Mouse (Mus musculus) lung, embryonic 14.5 days (tissue): ENCODE results near the gene Trim46. TPM values are rescaled to one million over a fixed set of nuclear protein-coding genes. Genes with fewer than 3 reads are reported as not detected.

Experiments
- ATAC-seq: fragments of 200-750 bp; cut with Nextera tagmentation; 2 replicates; pipeline ENCODE4 v1.8.0; 2017; ENCODE audit warnings: mild to moderate bottlenecking, moderate TSS enrichment, moderate library complexity; ENCODE audit not compliant: insufficient read depth
- DNase-seq: peaks from one replicate; pipeline ENCODE4 v3.0.0-alpha.2; 2015
- H3K27ac ChIP-seq: fragments of 300-500 bp; sonication (generic); 2 replicates; pipeline ENCODE4 v1.5.1; 2014; ENCODE audit warnings: low read depth, mild to moderate bottlenecking, moderate library complexity
- H3K27me3 ChIP-seq: fragments of 300-500 bp; sonication (generic); 2 replicates; pipeline ENCODE4 v1.6.1; 2014; ENCODE audit warnings: low read length, control low read depth; ENCODE audit not compliant: insufficient read depth
- H3K36me3 ChIP-seq: fragments of 300-500 bp; sonication (generic); 2 replicates; pipeline ENCODE4 v1.6.1; 2014; ENCODE audit warnings: control low read depth; ENCODE audit not compliant: insufficient read depth
- H3K4me1 ChIP-seq: fragments of 300-500 bp; sonication (generic); 2 replicates; pipeline ENCODE4 v1.6.1; 2014; ENCODE audit warnings: antibody characterized with exemption, control low read depth; ENCODE audit not compliant: insufficient read depth
- H3K4me2 ChIP-seq: fragments of 300-500 bp; sonication (generic); 2 replicates; pipeline ENCODE4 v1.6.1; 2014; ENCODE audit warnings: mild to moderate bottlenecking
- H3K4me3 ChIP-seq: fragments of 300-500 bp; sonication (generic); 2 replicates; pipeline ENCODE4 v1.5.1; 2014; ENCODE audit warnings: low read depth, low read length
- H3K9ac ChIP-seq: fragments of 300-500 bp; sonication (generic); 2 replicates; pipeline ENCODE4 v1.6.1; 2014
- H3K9me3 ChIP-seq: fragments of 300-500 bp; sonication (generic); 2 replicates; pipeline ENCODE4 v1.6.1; 2016; ENCODE audit warnings: low read depth, low read length, control low read depth
- CTCF ChIP-seq: IDR thresholded peaks from 2 replicates; pipeline ENCODE4 v1.5.1; 2016; ENCODE audit warnings: antibody characterized with exemption, low read depth
- WGBS: fragments of 180-500 bp; shearing (Covaris S2); extraction: QIAGEN DNeasy Blood & Tissue Kit; methylation state at CpG from one replicate; pipeline ENCODE4 v1.1.7; 2014; 5-methylcytosine and 5-hydroxymethylcytosine counted together
- polyA plus RNA-seq: library from polyadenylated mRNA; unstranded; fragments of >200 nt; fragmentation: Nextera tagmentation; extraction: Ambion mirVana; gene quantifications from 2 replicates; pipeline ENCODE4 v1.2.1, GENCODE M21; 2014

Gene Trim46
- 5.7 and 6.3 TPM in 2 replicates for polyA plus RNA-seq

DNA sequence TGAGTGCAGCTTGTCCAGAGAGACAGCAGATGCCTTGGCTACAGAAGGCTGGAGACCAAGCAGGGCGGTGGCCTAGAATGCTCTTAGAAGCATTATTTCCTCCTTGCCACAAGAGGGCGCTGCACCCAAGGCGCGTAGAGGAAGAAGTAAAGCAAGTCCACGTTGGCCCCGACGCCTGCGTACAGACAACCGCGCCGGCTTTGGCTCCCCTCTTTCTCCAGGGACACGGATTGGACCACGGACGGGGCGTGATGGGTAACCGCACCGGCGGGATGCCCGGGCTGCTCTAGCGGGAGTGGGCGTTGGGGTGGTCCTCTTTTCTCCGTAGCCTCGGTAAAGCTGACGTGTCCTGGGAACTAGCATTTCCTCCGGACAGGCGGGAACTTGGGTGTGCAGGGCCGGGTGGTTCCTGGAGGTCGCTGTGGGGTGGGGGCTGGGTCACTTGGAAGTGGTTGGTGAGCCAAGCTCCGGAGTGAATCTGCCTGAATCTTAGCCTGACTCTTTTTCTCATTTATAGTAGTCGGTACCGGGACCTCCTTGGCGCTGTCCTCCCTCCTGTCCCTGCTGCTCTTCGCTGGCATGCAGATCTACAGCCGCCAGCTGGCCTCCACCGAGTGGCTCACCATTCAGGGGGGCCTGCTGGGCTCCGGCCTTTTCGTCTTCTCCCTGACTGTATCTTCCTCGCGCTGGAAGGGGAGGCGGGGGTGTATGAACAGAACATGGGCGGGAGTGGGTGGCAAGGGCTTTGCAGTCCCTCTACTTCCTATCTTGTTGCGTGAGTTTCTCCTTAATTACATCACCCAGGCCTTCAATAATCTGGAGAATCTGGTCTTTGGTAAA lies at the start of gene Trim46:
Gene Trim46, minus strand, starts transcription at position 49 of the 840 bp plus-strand sequence.
- H3K36me3 ChIP-seq = peaks cover 12% of the 10 kb centered on the region
- H3K4me1 ChIP-seq = peaks cover 10% of the 10 kb centered on the region
- peak within 1 kb of the TSS; percentile 88 for H3K4me2 ChIP-seq
- peak; percentile 99 for TF ChIP-seq CTCF
- peaks cover 15% of the 10 kb centered on the region; the same call in 1 of the 2 replicates for H3K27me3 ChIP-seq
- under 1% methylated on average over 42 of the region's 42 CpGs for WGBS
- peak; percentile 96 for DNase-seq
- H3K9ac ChIP-seq = peak within 1 kb of the TSS; percentile 80
- H3K9me3 ChIP-seq = no peaks in the 10 kb centered on the region
- H3K4me3 ChIP-seq = peak within 1 kb of the TSS; percentile 78
- peak within 1 kb of the TSS; percentile 72 for H3K27ac ChIP-seq
- ATAC-seq = peak; percentile 72

DNA sequence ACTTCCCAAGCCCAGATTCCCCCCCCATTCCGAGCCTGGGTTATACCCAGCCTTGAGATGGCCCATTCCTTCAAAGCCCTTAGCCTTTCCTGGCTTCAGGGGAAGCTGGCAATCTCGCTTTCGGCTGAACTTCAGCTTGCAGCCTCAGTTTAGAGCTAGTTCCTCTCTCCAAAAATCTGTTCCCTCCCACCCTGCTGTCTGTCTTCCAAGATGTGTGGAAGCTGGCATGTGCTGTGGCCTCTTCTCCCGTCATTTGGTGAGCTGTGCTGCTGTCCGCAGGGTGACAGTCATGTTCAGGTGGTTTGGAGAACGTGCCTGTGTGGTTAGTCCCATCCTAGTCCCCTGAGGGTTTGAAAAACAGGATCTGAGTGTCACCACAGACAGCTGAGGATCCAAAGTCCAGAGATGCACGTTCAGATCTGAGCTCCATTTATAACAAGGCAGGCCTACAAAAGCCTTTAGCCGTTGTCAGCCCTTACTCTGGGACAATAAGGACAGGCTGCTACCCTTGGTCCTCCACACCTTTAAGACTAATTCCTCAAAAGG lies 49.6 kb upstream of the Trim46 start:
- Histone ChIP-seq H3K27me3 (no peaks in the 10 kb centered on the region), H3K9ac (no peak overlapping the region), H3K36me3 (no peaks in the 10 kb centered on the region), H3K9me3 (no peaks in the 10 kb centered on the region), H3K27ac (no peak overlapping the region), H3K4me1 (no peaks in the 10 kb centered on the region), H3K4me2 (no peak overlapping the region), H3K4me3 (no peak overlapping the region)
- ATAC-seq (no peak), DNase-seq (no peak)
- 81% methylated on average over 8 of the region's 8 CpGs for WGBS
- TF ChIP-seq CTCF = no peak

- Histone ChIP-seq H3K9ac (no peak overlapping the region), H3K27ac (no peak overlapping the region), H3K36me3 (no peaks in the 10 kb centered on the region), H3K4me3 (no peak overlapping the region), H3K27me3 (no peaks in the 10 kb centered on the region), H3K9me3 (no peaks in the 10 kb centered on the region), H3K4me2 (no peak overlapping the region), H3K4me1 (no peaks in the 10 kb centered on the region)
- ATAC-seq = no peak
- no peak for DNase-seq
- TF ChIP-seq CTCF = no peak
- WGBS = 63% methylated on average over 5 of the region's 5 CpGs
Observed at GRCm38 (mm10) chr3:89294195-89294594, 48.1 kb upstream of the Trim46 start.

DNA sequence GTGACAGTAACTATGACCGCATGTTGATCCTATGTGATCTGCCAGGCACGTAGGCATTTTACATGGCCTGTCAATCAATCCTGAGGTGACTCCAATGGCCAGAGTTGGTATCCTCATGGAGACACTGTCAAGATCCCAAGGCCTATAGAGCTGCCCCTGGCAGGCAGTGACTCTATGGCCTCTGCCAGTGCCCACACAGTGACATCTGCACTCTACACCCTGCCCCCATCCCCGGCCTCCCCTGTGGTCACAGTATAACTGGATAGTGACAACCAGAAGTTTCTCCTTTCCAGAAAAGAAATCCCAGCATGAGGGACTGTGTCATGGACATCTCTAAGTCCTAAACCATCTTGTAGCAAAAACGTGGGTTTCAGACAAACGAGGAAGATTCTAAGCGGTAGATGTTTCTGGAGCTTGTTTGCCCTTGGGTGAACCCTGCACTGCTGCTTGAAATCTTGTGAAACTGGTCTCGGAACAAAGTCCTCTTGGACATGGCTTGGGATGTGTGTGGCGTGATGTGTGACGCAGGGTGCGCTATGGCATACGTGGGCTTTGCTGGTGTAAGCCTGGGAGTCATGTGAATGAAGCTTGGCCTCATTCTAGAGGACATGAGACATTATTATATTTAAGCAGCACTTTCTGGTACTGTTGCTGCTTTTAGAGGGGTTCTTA lies 47.3 kb upstream of the Trim46 start:
- Histone ChIP-seq H3K4me3 (no peak overlapping the region), H3K27ac (no peak overlapping the region), H3K4me1 (no peaks in the 10 kb centered on the region), H3K9me3 (no peaks in the 10 kb centered on the region), H3K4me2 (no peak overlapping the region), H3K27me3 (no peaks in the 10 kb centered on the region), H3K36me3 (no peaks in the 10 kb centered on the region), H3K9ac (no peak overlapping the region)
- 82% methylated on average over 11 of the region's 11 CpGs for WGBS
- ATAC-seq = no peak
- DNase-seq = no peak
- TF ChIP-seq CTCF = no peak

- H3K9me3 ChIP-seq = no peaks in the 10 kb centered on the region
- H3K4me2 ChIP-seq = no peak overlapping the region
- H3K27ac ChIP-seq = no peak overlapping the region
- DNase-seq = no peak
- H3K4me1 ChIP-seq = no peaks in the 10 kb centered on the region
- 63% methylated on average over 5 of the region's 5 CpGs for WGBS
- no peaks in the 10 kb centered on the region for H3K27me3 ChIP-seq
- no peak for TF ChIP-seq CTCF
- no peak overlapping the region for H3K9ac ChIP-seq
- H3K4me3 ChIP-seq = no peak overlapping the region
- ATAC-seq = no peak
- H3K36me3 ChIP-seq = no peaks in the 10 kb centered on the region
Observed at GRCm38 (mm10) chr3:89292303-89292702, 46.2 kb upstream of the Trim46 start.

GRCm38 (mm10) chr3:89291874-89292273 lies 45.8 kb upstream of the Trim46 start:
- 48% methylated on average over 10 of the region's 10 CpGs for WGBS
- no peak overlapping the region for H3K4me3 ChIP-seq
- no peak for DNase-seq
- no peaks in the 10 kb centered on the region for H3K4me1 ChIP-seq
- no peaks in the 10 kb centered on the region for H3K27me3 ChIP-seq
- H3K36me3 ChIP-seq = no peaks in the 10 kb centered on the region
- TF ChIP-seq CTCF = no peak
- ATAC-seq = no peak
- no peak overlapping the region for H3K27ac ChIP-seq
- no peak overlapping the region for H3K9ac ChIP-seq
- no peaks in the 10 kb centered on the region for H3K9me3 ChIP-seq
- no peak overlapping the region for H3K4me2 ChIP-seq

DNA sequence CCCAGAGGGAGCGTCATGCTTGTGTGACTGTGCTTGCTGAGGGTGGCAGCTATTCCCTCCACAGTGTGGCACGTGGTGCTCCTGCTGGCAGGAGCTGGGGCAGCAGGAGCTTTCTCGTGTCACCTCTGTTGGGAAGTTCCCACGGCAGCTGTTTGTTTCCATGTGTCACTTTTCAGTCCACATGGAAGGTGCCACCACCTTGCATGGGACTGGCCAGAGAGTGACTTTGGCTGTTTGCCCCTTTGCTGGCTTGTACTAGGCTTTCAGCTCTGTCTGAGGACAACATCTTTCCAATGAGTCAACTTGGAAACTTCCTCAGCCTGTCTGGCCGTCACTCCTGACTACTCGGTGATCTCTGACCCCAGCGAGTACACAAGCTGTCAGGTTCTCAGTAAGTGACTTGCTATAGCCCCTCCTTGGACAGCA lies 42.4 kb upstream of the Trim46 start:
- H3K4me1 ChIP-seq = no peaks in the 10 kb centered on the region
- no peaks in the 10 kb centered on the region for H3K27me3 ChIP-seq
- TF ChIP-seq CTCF = 0 out of 2 replicates have a peak, but pooled peaks have one; percentile 2
- no peak overlapping the region for H3K4me3 ChIP-seq
- DNase-seq = no peak
- WGBS = 17% methylated on average over 7 of the region's 7 CpGs
- no peak overlapping the region for H3K9ac ChIP-seq
- no peaks in the 10 kb centered on the region for H3K9me3 ChIP-seq
- no peak overlapping the region for H3K4me2 ChIP-seq
- ATAC-seq = no peak
- no peaks in the 10 kb centered on the region for H3K36me3 ChIP-seq
- no peak overlapping the region for H3K27ac ChIP-seq
